Mouse (Mus musculus) forebrain, embryonic 10.5 days (tissue): ENCODE results near the gene Apc2. TPM values are rescaled to one million over a fixed set of nuclear protein-coding genes. Genes with fewer than 3 reads are reported as not detected.

Experiments
- DNase-seq: peaks from one replicate; pipeline ENCODE4 v3.0.0-alpha.2; 2017; ENCODE audit warnings: low spot score; ENCODE audit errors: extremely low spot score
- H3K27ac ChIP-seq: fragments of 300-500 bp; sonication (generic); 2 replicates; pipeline ENCODE4 v1.5.1; 2016; ENCODE audit warnings: mild to moderate bottlenecking
- H3K27me3 ChIP-seq: fragments of 300-500 bp; sonication (generic); 2 replicates; pipeline ENCODE4 v1.6.1; 2016; ENCODE audit warnings: mild to moderate bottlenecking; ENCODE audit not compliant: poor library complexity, severe bottlenecking
- H3K36me3 ChIP-seq: fragments of 300-500 bp; sonication (generic); replicated peaks from 2 replicates; pipeline ENCODE4 v1.6.1; 2016; ENCODE audit warnings: mild to moderate bottlenecking, moderate library complexity
- H3K4me1 ChIP-seq: fragments of 300-500 bp; sonication (generic); 2 replicates; pipeline ENCODE4 v1.6.1; 2016
- H3K4me3 ChIP-seq: fragments of 300-500 bp; sonication (generic); 2 replicates; pipeline ENCODE4 v1.5.1; 2016; ENCODE audit warnings: mild to moderate bottlenecking, moderate library complexity
- H3K9me3 ChIP-seq: fragments of 300-500 bp; sonication (generic); 2 replicates; pipeline ENCODE4 v1.6.1; 2016; ENCODE audit warnings: mild to moderate bottlenecking, moderate library complexity
- WGBS: fragments of 180-500 bp; shearing (Covaris S2); methylation state at CpG from one replicate; pipeline ENCODE4 v1.1.7; 2016; 5-methylcytosine and 5-hydroxymethylcytosine counted together
- polyA plus RNA-seq: library from polyadenylated mRNA; unstranded; fragments of >200 nt; fragmentation: Nextera tagmentation; extraction: Ambion mirVana; gene quantifications from 2 replicates; pipeline ENCODE4 v1.2.1, GENCODE M21; 2016

Gene Apc2
- polyA plus RNA-seq, 1 experiment from 2014 or later, result 27.0 TPM

DNA sequence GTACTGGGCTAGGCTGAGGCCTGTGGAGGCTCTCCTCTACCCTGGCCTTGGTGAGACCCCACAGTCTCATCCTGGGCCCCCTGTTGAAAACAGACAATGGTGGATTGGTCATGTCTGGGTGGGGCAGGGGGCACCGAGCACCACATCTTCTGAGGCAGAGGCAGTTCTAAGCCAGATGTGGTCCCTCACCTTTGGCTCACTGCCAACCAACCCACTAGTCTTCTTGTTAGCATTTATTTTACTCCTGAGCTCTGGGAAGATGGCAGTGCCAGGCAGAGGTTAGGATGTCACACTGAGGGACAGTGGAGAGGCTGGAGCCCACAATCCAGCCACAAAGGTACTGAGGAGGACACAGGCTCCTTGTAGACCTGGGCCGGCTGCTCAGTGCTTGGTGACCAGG, 37.8 kb upstream of the Apc2 start:
- peaks cover 12% of the 10 kb centered on the region for H3K27me3 ChIP-seq
- H3K36me3 ChIP-seq, result peaks cover 66% of the 10 kb centered on the region

GRCm38 (mm10) chr10:80258752-80259462, 36.9 kb upstream of the Apc2 start:
- DNase-seq, result no peak
- peaks cover 12% of the 10 kb centered on the region for H3K27me3 ChIP-seq
- H3K36me3 ChIP-seq, result peaks cover 56% of the 10 kb centered on the region
- peaks cover 50% of the 10 kb centered on the region for H3K4me1 ChIP-seq
- H3K9me3 ChIP-seq, result no peaks in the 10 kb centered on the region
- H3K27ac ChIP-seq, result peak overlapping the region; percentile 91
- 92% methylated on average over 14 of the region's 14 CpGs for WGBS
- H3K4me3 ChIP-seq, result peak overlapping the region; percentile 57

More for the DNA sequence above, 37.8 kb upstream of the Apc2 start:
- no peak for DNase-seq
- H3K27ac ChIP-seq, result no peak overlapping the region
- no peak overlapping the region for H3K4me3 ChIP-seq
- no peaks in the 10 kb centered on the region for H3K9me3 ChIP-seq
- peaks cover 50% of the 10 kb centered on the region for H3K4me1 ChIP-seq
- 90% methylated on average over 2 of the region's 2 CpGs for WGBS

- H3K36me3 ChIP-seq, result peaks cover 51% of the 10 kb centered on the region
- H3K4me3 ChIP-seq, result peak overlapping the region; percentile 57
- 81% methylated on average over 6 of the region's 6 CpGs for WGBS
Observed at GRCm38 (mm10) chr10:80259463-80259805, 36.3 kb upstream of the Apc2 start.

GRCm38 (mm10) chr10:80259861-80260641, 35.7 kb upstream of the Apc2 start:
- Histone ChIP-seq H3K27ac (peak overlapping the region; percentile 91), H3K4me1 (peaks cover 58% of the 10 kb centered on the region), H3K27me3 (peaks cover 12% of the 10 kb centered on the region), H3K4me3 (peak overlapping the region; percentile 57), H3K36me3 (peaks cover 44% of the 10 kb centered on the region), H3K9me3 (no peaks in the 10 kb centered on the region)
- DNase-seq, result peak; percentile 50
- 11% methylated on average over 19 of the region's 19 CpGs for WGBS

More at GRCm38 (mm10) chr10:80259463-80259805, 36.3 kb upstream of the Apc2 start:
- Histone ChIP-seq H3K27ac (peak overlapping the region; percentile 91), H3K27me3 (peaks cover 12% of the 10 kb centered on the region), H3K9me3 (no peaks in the 10 kb centered on the region), H3K4me1 (peaks cover 54% of the 10 kb centered on the region)
- DNase-seq, result no peak

- Histone ChIP-seq H3K4me1 (peaks cover 61% of the 10 kb centered on the region), H3K9me3 (no peaks in the 10 kb centered on the region), H3K27ac (peak within 1 kb of the TSS; percentile 91), H3K4me3 (peak within 1 kb of the TSS; percentile 57), H3K36me3 (peaks cover 36% of the 10 kb centered on the region), H3K27me3 (peaks cover 12% of the 10 kb centered on the region)
- under 1% methylated on average over 49 of the region's 49 CpGs for WGBS
- peak; percentile 98 for DNase-seq
Observed at GRCm38 (mm10) chr10:80260642-80261584, 34.9 kb upstream of the Apc2 start, which contains the start of the genes Gamt and Dazap1. Gamt (minus strand) TSS chr10:80261012. Dazap1 (plus strand) TSS chr10:80261486.

GRCm38 (mm10) chr10:80261585-80261968, 34.2 kb upstream of the Apc2 start:
- H3K4me3 ChIP-seq, result peak overlapping the region; percentile 57
- peak; percentile 92 for DNase-seq
- H3K27me3 ChIP-seq, result peaks cover 12% of the 10 kb centered on the region
- under 1% methylated on average over 14 of the region's 14 CpGs for WGBS
- H3K36me3 ChIP-seq, result peaks cover 33% of the 10 kb centered on the region
- H3K4me1 ChIP-seq, result peaks cover 63% of the 10 kb centered on the region
- peak overlapping the region; percentile 91 for H3K27ac ChIP-seq
- no peaks in the 10 kb centered on the region for H3K9me3 ChIP-seq

DNA sequence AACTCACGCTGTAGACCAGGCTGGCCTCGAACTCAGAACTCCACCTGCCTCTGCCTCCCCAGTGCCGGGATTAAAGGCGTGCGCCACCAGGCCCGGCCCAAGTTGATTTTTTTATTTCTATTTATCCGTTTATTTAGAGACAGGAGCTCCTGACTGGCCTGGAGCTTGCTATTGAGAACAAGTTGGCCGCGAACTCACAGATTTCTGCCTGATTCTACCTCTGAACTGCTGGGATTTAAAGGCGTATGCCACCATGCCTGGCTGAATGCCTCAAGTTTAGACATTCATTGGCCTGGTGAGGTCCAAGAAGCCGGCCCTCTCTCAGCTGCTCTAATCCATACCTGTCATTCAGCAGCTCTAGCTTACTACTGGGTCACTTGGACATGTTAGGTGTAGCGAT, 33.6 kb upstream of the Apc2 start:
- peak overlapping the region; percentile 91; the same call in 1 of the 2 replicates for H3K27ac ChIP-seq
- H3K4me3 ChIP-seq, result peak overlapping the region; percentile 57
- no peak for DNase-seq
- H3K9me3 ChIP-seq, result no peaks in the 10 kb centered on the region
- H3K4me1 ChIP-seq, result peaks cover 69% of the 10 kb centered on the region
- peaks cover 33% of the 10 kb centered on the region for H3K36me3 ChIP-seq
- 74% methylated on average over 12 of the region's 12 CpGs for WGBS
- H3K27me3 ChIP-seq, result peaks cover 12% of the 10 kb centered on the region

- no peak for DNase-seq
- Histone ChIP-seq H3K9me3 (no peaks in the 10 kb centered on the region), H3K27me3 (peaks cover 12% of the 10 kb centered on the region), H3K36me3 (peaks cover 33% of the 10 kb centered on the region), H3K4me1 (peaks cover 76% of the 10 kb centered on the region), H3K27ac (no peak overlapping the region), H3K4me3 (peak overlapping the region; percentile 21; the same call in 1 of the 2 replicates)
- 93% methylated on average over 10 of the region's 10 CpGs for WGBS
Observed at GRCm38 (mm10) chr10:80262776-80263365, 32.9 kb upstream of the Apc2 start.

- peak overlapping the region; percentile 94 for H3K4me3 ChIP-seq
- peak overlapping the region; percentile 98 for H3K27ac ChIP-seq
- peaks cover 32% of the 10 kb centered on the region for H3K36me3 ChIP-seq
- 2% methylated on average over 81 of the region's 81 CpGs for WGBS
- DNase-seq, result peak; percentile 95
- H3K9me3 ChIP-seq, result no peaks in the 10 kb centered on the region
- H3K27me3 ChIP-seq, result peaks cover 5% of the 10 kb centered on the region
- H3K4me1 ChIP-seq, result peaks cover 74% of the 10 kb centered on the region
Observed at GRCm38 (mm10) chr10:80264341-80265148, 31.2 kb upstream of the Apc2 start.

DNA sequence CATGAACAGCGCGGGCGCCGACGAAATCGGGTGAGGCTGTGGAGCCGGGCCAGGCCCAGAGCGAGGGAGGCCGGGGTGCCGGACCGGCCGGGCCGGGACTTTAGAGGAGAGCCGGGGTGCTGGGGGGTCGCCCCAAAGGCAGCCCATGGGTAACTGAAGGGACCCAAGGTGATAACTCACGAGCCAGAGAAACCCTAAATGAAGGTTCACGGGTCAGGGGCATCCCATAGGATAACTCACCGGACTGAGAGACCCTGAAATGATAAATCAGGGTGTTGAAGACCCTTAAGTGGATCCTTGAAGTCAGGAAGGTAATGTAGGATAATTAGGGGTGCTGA, 30.7 kb upstream of the Apc2 start:
- WGBS, result under 1% methylated on average over 18 of the region's 18 CpGs

DNA sequence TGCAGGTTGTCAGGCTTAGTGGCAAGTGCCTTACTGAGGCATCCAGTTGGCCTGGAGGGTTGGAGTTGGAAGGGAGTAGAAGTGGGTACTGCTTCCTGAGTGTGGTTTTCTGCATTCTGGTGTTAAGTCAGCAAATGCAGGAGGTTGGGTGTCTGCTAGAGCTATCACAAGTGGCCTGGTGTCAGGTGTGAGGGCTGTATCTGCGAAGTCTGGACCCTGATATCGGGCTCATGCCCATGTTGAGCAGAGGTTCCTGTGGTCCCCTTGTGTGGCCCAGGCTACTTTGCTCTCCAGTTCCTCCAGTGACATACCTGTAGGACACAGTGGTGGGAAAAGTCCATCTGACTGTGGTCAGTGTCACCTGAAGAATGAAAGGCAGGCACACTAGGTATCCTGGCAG, 25.7 kb upstream of the Apc2 start:
- no peak overlapping the region for H3K4me3 ChIP-seq
- H3K36me3 ChIP-seq, result peaks cover 82% of the 10 kb centered on the region

More for the DNA sequence above, 30.7 kb upstream of the Apc2 start:
- Histone ChIP-seq H3K4me1 (peaks cover 71% of the 10 kb centered on the region), H3K36me3 (peaks cover 37% of the 10 kb centered on the region), H3K27ac (peak overlapping the region; percentile 98), H3K4me3 (peak overlapping the region; percentile 94), H3K27me3 (no peaks in the 10 kb centered on the region), H3K9me3 (no peaks in the 10 kb centered on the region)
- no peak for DNase-seq

More for the DNA sequence above, 25.7 kb upstream of the Apc2 start:
- peaks cover 70% of the 10 kb centered on the region for H3K4me1 ChIP-seq
- no peak for DNase-seq
- H3K27me3 ChIP-seq, result no peaks in the 10 kb centered on the region
- H3K27ac ChIP-seq, result no peak overlapping the region
- no peaks in the 10 kb centered on the region for H3K9me3 ChIP-seq
- WGBS, result 96% methylated on average over 2 of the region's 2 CpGs
